Mouse (Mus musculus) retina, embryonic 14.5 days (tissue): ENCODE results near the gene Ncf1.

Source experiments
- DNase-seq: peaks from one replicate; pipeline ENCODE4 v3.0.0-alpha.2; 2015; ENCODE audit warnings: low spot score

Gene Ncf1

GRCm38 (mm10) chr5:134229391-134229790 lies at the start of gene Ncf1:
Gene Ncf1, minus strand, starts transcription at chr5:134229625.
- DNase-seq = no peak

- no peak for DNase-seq
Measured at GRCm38 (mm10) chr5:134277109-134277508, 47.7 kb upstream of the Ncf1 start.

- no peak for DNase-seq
Measured at GRCm38 (mm10) chr5:134275556-134275955, 46.1 kb upstream of the Ncf1 start.

- no peak for DNase-seq
Measured at GRCm38 (mm10) chr5:134275021-134275420, 45.6 kb upstream of the Ncf1 start.

- no peak for DNase-seq
Measured at GRCm38 (mm10) chr5:134273761-134274160, 44.3 kb upstream of the Ncf1 start.

GRCm38 (mm10) chr5:134272761-134273160 lies 43.3 kb upstream of the Ncf1 start:
- DNase-seq = no peak

- DNase-seq = no peak
Measured at GRCm38 (mm10) chr5:134271421-134271820, 42.0 kb upstream of the Ncf1 start.

- DNase-seq = no peak
Measured at GRCm38 (mm10) chr5:134270566-134270965, 41.1 kb upstream of the Ncf1 start.

- DNase-seq = no peak
Measured at GRCm38 (mm10) chr5:134269751-134270150, 40.3 kb upstream of the Ncf1 start.

- DNase-seq = no peak
Measured at GRCm38 (mm10) chr5:134268751-134269150, 39.3 kb upstream of the Ncf1 start.

GRCm38 (mm10) chr5:134266404-134266803 lies 37.0 kb upstream of the Ncf1 start:
- no peak for DNase-seq

GRCm38 (mm10) chr5:134265890-134266289 lies 36.5 kb upstream of the Ncf1 start:
- DNase-seq = no peak

GRCm38 (mm10) chr5:134260001-134260636 lies 30.7 kb upstream of the Ncf1 start:
- no peak for DNase-seq

- DNase-seq = no peak
Measured at GRCm38 (mm10) chr5:134258934-134259333, 29.5 kb upstream of the Ncf1 start.

GRCm38 (mm10) chr5:134258395-134258794 lies 29.0 kb upstream of the Ncf1 start:
- DNase-seq = no peak

- no peak for DNase-seq
Measured at GRCm38 (mm10) chr5:134257349-134258031, 28.1 kb upstream of the Ncf1 start.

GRCm38 (mm10) chr5:134255294-134255693 lies 25.9 kb upstream of the Ncf1 start:
- no peak for DNase-seq

GRCm38 (mm10) chr5:134253806-134254205 lies 24.4 kb upstream of the Ncf1 start:
- no peak for DNase-seq

GRCm38 (mm10) chr5:134251083-134251482 lies 21.7 kb upstream of the Ncf1 start:
- DNase-seq = no peak

GRCm38 (mm10) chr5:134250601-134251000 lies 21.2 kb upstream of the Ncf1 start:
- DNase-seq = no peak

GRCm38 (mm10) chr5:134249245-134249649 lies 19.8 kb upstream of the Ncf1 start:
- no peak for DNase-seq

GRCm38 (mm10) chr5:134248608-134249244 lies 19.3 kb upstream of the Ncf1 start:
- no peak for DNase-seq

GRCm38 (mm10) chr5:134246146-134246545 lies 16.7 kb upstream of the Ncf1 start:
- no peak for DNase-seq
